Mouse (Mus musculus): ENCODE measurements around the gene Bcl9l. TPM values are rescaled to one million over a fixed set of nuclear protein-coding genes. Genes with fewer than 3 reads are reported as not detected.
"Not testable (repeated sequence)": the region's sequence is repeated elsewhere in the genome, so short reads cannot be mapped to it uniquely, and the experiment has no call there.

Bcl9l gene
- total RNA-seq (2021): 10 to 100 TPM; 70.9 to 75.7 TPM

GRCm38 (mm10) chr9:44482552-44482951, at the start of gene Bcl9l:
TSS of gene Bcl9l (plus strand) at chr9:44482825.
- DNase-seq: peak; percentile 92 to 93

- DNase-seq: no peak
Measured at GRCm38 (mm10) chr9:44435747-44436146, 46.9 kb upstream of the Bcl9l start.

- DNase-seq: no peak
Measured at GRCm38 (mm10) chr9:44440961-44441360, 41.7 kb upstream of the Bcl9l start, which contains the start of gene Foxr1. TSS of gene Foxr1 (minus strand) at chr9:44441136.

GRCm38 (mm10) chr9:44444402-44445025, 38.1 kb upstream of the Bcl9l start:
- not testable (repeated sequence) for DNase-seq

- DNase-seq: no peak
Measured at GRCm38 (mm10) chr9:44450387-44450786, 32.2 kb upstream of the Bcl9l start.

GRCm38 (mm10) chr9:44454132-44454890, 28.3 kb upstream of the Bcl9l start:
- DNase-seq: peak; percentile 81 to 87

- DNase-seq: no peak
Measured at GRCm38 (mm10) chr9:44454891-44455220, 27.8 kb upstream of the Bcl9l start, which contains the start of gene Upk2. TSS of gene Upk2 (minus strand) at chr9:44454976.

- peak; percentile 82 to 83 for DNase-seq
Measured at GRCm38 (mm10) chr9:44457035-44457742, 25.4 kb upstream of the Bcl9l start.

- no peak for DNase-seq
Measured at GRCm38 (mm10) chr9:44461950-44462349, 20.7 kb upstream of the Bcl9l start.

GRCm38 (mm10) chr9:44468224-44468623, 14.4 kb upstream of the Bcl9l start:
- no peak for DNase-seq

GRCm38 (mm10) chr9:44468800-44469199, 13.8 kb upstream of the Bcl9l start:
- no peak for DNase-seq

GRCm38 (mm10) chr9:44473184-44473583, 9.4 kb upstream of the Bcl9l start:
- no peak for DNase-seq

GRCm38 (mm10) chr9:44474327-44474726, 8.3 kb upstream of the Bcl9l start:
- DNase-seq: no peak

GRCm38 (mm10) chr9:44475936-44476335, 6.7 kb upstream of the Bcl9l start:
- DNase-seq: no peak

- DNase-seq: no peak
Measured at GRCm38 (mm10) chr9:44477339-44478228, 5.0 kb upstream of the Bcl9l start.

- peak in 1 of 2 experiments; percentile 67 for DNase-seq
Measured at GRCm38 (mm10) chr9:44478229-44478921, 4.2 kb upstream of the Bcl9l start.

GRCm38 (mm10) chr9:44478959-44479605, 3.5 kb upstream of the Bcl9l start:
- peak; percentile 67 to 75 for DNase-seq

GRCm38 (mm10) chr9:44479628-44480428, 2.8 kb upstream of the Bcl9l start:
- DNase-seq: peak; percentile 87 to 90

GRCm38 (mm10) chr9:44482112-44482511, 513 bp upstream of the Bcl9l start:
- no peak for DNase-seq

- no peak for DNase-seq
Measured at GRCm38 (mm10) chr9:44483041-44483509, 450 bp downstream of the Bcl9l start.

Measured in layer of hippocampus, postnatal 36 days (tissue).